In genomic region chr13:63544967-63545253, GRCm38 (mm10) we compare ENCODE assay signal across 18 mouse cellular contexts. TPM values are rescaled to one million over a fixed set of nuclear protein-coding genes. Genes with fewer than 3 reads are reported as not detected.
DNase-seq lines count a peak whose midpoint lies in the region; ATAC-seq and TF ChIP-seq lines count a peak whose summit lies in the region.
"Had no signal": no experiment of that assay in that cellular context is flagged by ENCODE, and none has a peak within 500 bp of the region (broad histone marks: within the 10 kb centered on the region; RNA-seq: fewer than 3 reads in every experiment).

No protein-coding gene starts in this region.

- peak overlapping the region; percentile 17; the same call in 1 of the 2 replicates for H3K27ac ChIP-seq in hindbrain, embryonic 12.5 days
- H3K27ac ChIP-seq in hindbrain, embryonic 11.5 days (ENCODE audit: low read depth, low read length) = no peak overlapping the region
- no peak overlapping the region for H3K27ac ChIP-seq in liver, embryonic 16.5 days (ENCODE audit: low read length)
- H3K27ac ChIP-seq in brown adipose tissue, adult 24 weeks (replicated peaks; ENCODE audit: low read depth, low read length) = peak overlapping the region; percentile 47; the same call in 1 of the 2 replicates
- H3K27ac ChIP-seq in forebrain, postnatal 0 days (ENCODE audit: low read depth, low read length) = no peak overlapping the region
- H3K27ac ChIP-seq: heart, embryonic 13.5 days; liver, embryonic 13.5 days; stomach, embryonic 15.5 days had no signal

- no peaks in the 10 kb centered on the region for H3K9me3 ChIP-seq in hindbrain, embryonic 12.5 days (replicated peaks)
- no peaks in the 10 kb centered on the region for H3K9me3 ChIP-seq in hindbrain, embryonic 11.5 days (ENCODE audit: control insufficient read depth, low read length)
- no peaks in the 10 kb centered on the region for H3K9me3 ChIP-seq in liver, embryonic 16.5 days (replicated peaks; ENCODE audit: control insufficient read depth, low read length)
- H3K9me3 ChIP-seq in forebrain, postnatal 0 days (ENCODE audit: low read length) = no peaks in the 10 kb centered on the region
- H3K9me3 ChIP-seq: heart, embryonic 13.5 days; liver, embryonic 13.5 days; stomach, embryonic 15.5 days had no signal

- no peak overlapping the region for H3K9ac ChIP-seq in hindbrain, embryonic 12.5 days
- no peak overlapping the region for H3K9ac ChIP-seq in hindbrain, embryonic 11.5 days (ENCODE audit: low read depth, low read length)
- H3K9ac ChIP-seq in liver, embryonic 16.5 days (ENCODE audit: low read depth, low read length) = no peak overlapping the region
- no peak overlapping the region for H3K9ac ChIP-seq in forebrain, postnatal 0 days
- H3K9ac ChIP-seq: heart, embryonic 13.5 days; liver, embryonic 13.5 days; stomach, embryonic 15.5 days had no signal

- no peak overlapping the region for H3K4me2 ChIP-seq in hindbrain, embryonic 12.5 days (replicated peaks)
- H3K4me2 ChIP-seq in hindbrain, embryonic 11.5 days (replicated peaks; ENCODE audit: low read depth, low read length) = no peak overlapping the region
- no peak overlapping the region for H3K4me2 ChIP-seq in liver, embryonic 16.5 days (ENCODE audit: low read depth, low read length)
- peak overlapping the region; percentile 8 for H3K4me2 ChIP-seq in forebrain, postnatal 0 days (ENCODE audit: low read depth)
- H3K4me2 ChIP-seq: heart, embryonic 13.5 days; liver, embryonic 13.5 days; stomach, embryonic 15.5 days had no signal

- 39% methylated on average over 5 of the region's 5 CpGs for WGBS in hindbrain, embryonic 12.5 days
- WGBS in hindbrain, embryonic 11.5 days = 49% methylated on average over 5 of the region's 5 CpGs
- 76% methylated on average over 5 of the region's 5 CpGs for WGBS in liver, embryonic 16.5 days (ENCODE audit: insufficient replicate concordance)
- WGBS in forebrain, postnatal 0 days = 13% methylated on average over 5 of the region's 5 CpGs

- no peak for DNase-seq in hindbrain, embryonic 11.5 days (ENCODE audit: low spot score)
- DNase-seq in liver = no peak
- no peak for DNase-seq in forebrain, postnatal 0 days
- no peak for DNase-seq in embryo, embryonic 10.5 days (ENCODE audit: low spot score)
- DNase-seq: adrenal gland, postnatal 25 days; cerebellum, adult 9-10 months; embryo, embryonic 11 days; heart, postnatal 4 days; kidney, adult 9 months; layer of hippocampus, adult 9-11 months; liver, embryonic 13.5 days; spleen, adult 18-20 months had no signal

- no peak for TF ChIP-seq CTCF in forebrain, postnatal 0 days (IDR thresholded peaks at IDR 0.05; ENCODE audit: low read depth)

- H3K27me3 ChIP-seq in hindbrain, embryonic 12.5 days = no peaks in the 10 kb centered on the region
- H3K27me3 ChIP-seq in hindbrain, embryonic 11.5 days (ENCODE audit: control insufficient read depth, insufficient read depth, low read length) = no peaks in the 10 kb centered on the region
- no peaks in the 10 kb centered on the region for H3K27me3 ChIP-seq in liver, embryonic 16.5 days (ENCODE audit: control insufficient read depth, insufficient read depth, low read depth, low read length)
- H3K27me3 ChIP-seq in forebrain, postnatal 0 days (ENCODE audit: insufficient read depth, low read length) = no peaks in the 10 kb centered on the region
- H3K27me3 ChIP-seq: heart, embryonic 13.5 days; liver, embryonic 13.5 days; stomach, embryonic 15.5 days had no signal

- H3K36me3 ChIP-seq in hindbrain, embryonic 12.5 days = peaks cover 28% of the 10 kb centered on the region
- peaks cover 8% of the 10 kb centered on the region for H3K36me3 ChIP-seq in hindbrain, embryonic 11.5 days (ENCODE audit: control insufficient read depth, insufficient read depth, low read length)
- H3K36me3 ChIP-seq in liver, embryonic 16.5 days (ENCODE audit: control insufficient read depth, insufficient read depth) = peaks cover 7% of the 10 kb centered on the region; the same call in 1 of the 2 replicates
- H3K36me3 ChIP-seq in forebrain, postnatal 0 days (ENCODE audit: insufficient read depth) = peaks cover 24% of the 10 kb centered on the region

- peaks cover 55% of the 10 kb centered on the region for H3K4me1 ChIP-seq in hindbrain, embryonic 12.5 days
- H3K4me1 ChIP-seq in hindbrain, embryonic 11.5 days (replicated peaks; ENCODE audit: control insufficient read depth, insufficient read depth, low read length) = peaks cover 4% of the 10 kb centered on the region; the same call in 1 of the 2 replicates
- peaks cover 2% of the 10 kb centered on the region; the same call in 1 of the 2 replicates for H3K4me1 ChIP-seq in liver, embryonic 16.5 days (ENCODE audit: control insufficient read depth, low read depth, low read length)
- H3K4me1 ChIP-seq in brown adipose tissue, adult 24 weeks (ENCODE audit: control insufficient read depth, insufficient read depth, insufficient read length, low read length) = peaks cover 11% of the 10 kb centered on the region; the same call in 1 of the 2 replicates
- peaks cover 3% of the 10 kb centered on the region; the same call in 1 of the 2 replicates for H3K4me1 ChIP-seq in forebrain, postnatal 0 days (ENCODE audit: insufficient read depth)

- no peak overlapping the region for H3K4me3 ChIP-seq in hindbrain, embryonic 12.5 days
- H3K4me3 ChIP-seq in hindbrain, embryonic 11.5 days (ENCODE audit: low read depth, low read length) = no peak overlapping the region
- H3K4me3 ChIP-seq in liver, embryonic 16.5 days (ENCODE audit: low read depth, low read length) = no peak overlapping the region
- peak overlapping the region; percentile 22 for H3K4me3 ChIP-seq in brown adipose tissue, adult 24 weeks (ENCODE audit: insufficient read depth, low read depth, low read length)
- no peak overlapping the region for H3K4me3 ChIP-seq in forebrain, postnatal 0 days (ENCODE audit: low read depth, low read length)
- H3K4me3 ChIP-seq: heart, embryonic 13.5 days; liver, embryonic 13.5 days; stomach, embryonic 15.5 days had no signal

- no peak for ATAC-seq in hindbrain, embryonic 12.5 days (ENCODE audit: low FRiP score)
- no peak for ATAC-seq in hindbrain, embryonic 11.5 days (ENCODE audit: low FRiP score)
- ATAC-seq in liver, embryonic 16.5 days (ENCODE audit: low read depth) = peak; percentile 61; the same call in 1 of the 2 replicates
- ATAC-seq in forebrain, postnatal 0 days = no peak
- ATAC-seq: activated CD4-positive, CD25-positive, alpha-beta regulatory T cell, adult 4 months had no signal

RNA-seq across cellular contexts. Expression of gene Ptch1, which starts 28.5 kb away (rescaled TPM):
- polyA plus RNA-seq in hindbrain, embryonic 12.5 days (2016; fragmentation: Nextera tagmentation; extraction: Ambion mirVana) = 22.7 and 24.3 TPM in 2 replicates
- polyA plus RNA-seq in hindbrain, embryonic 11.5 days (2014; fragmentation: Nextera tagmentation; extraction: Ambion mirVana) = 19.5 and 28.4 TPM in 2 replicates
- 2.9 and 3.1 TPM in 2 replicates for polyA plus RNA-seq in liver, embryonic 16.5 days (2015; fragmentation: Nextera tagmentation; extraction: Ambion mirVana)
- 4.8 and 7.9 TPM in 2 replicates for polyA plus RNA-seq in brown adipose tissue, adult 24 weeks (2012; ENCODE audit: insufficient read depth, insufficient read length, missing spikeins)
- 11.7 and 26.5 TPM in 2 replicates for total RNA-seq in forebrain, postnatal 0 days (2014; rRNA removed)
- 2.7 and 4.8 TPM in 2 replicates for polyA plus RNA-seq in forebrain, postnatal 0 days (2015; fragmentation: Nextera tagmentation; extraction: Ambion mirVana)

RNA-seq across cellular contexts. Expression of gene Fancc, which starts 47.8 kb away (rescaled TPM):
- 20.4 and 23.0 TPM in 2 replicates for polyA plus RNA-seq in hindbrain, embryonic 12.5 days (2016; fragmentation: Nextera tagmentation; extraction: Ambion mirVana)
- polyA plus RNA-seq in hindbrain, embryonic 11.5 days (2014; fragmentation: Nextera tagmentation; extraction: Ambion mirVana) = 19.7 and 26.1 TPM in 2 replicates
- 8.2 and 8.3 TPM in 2 replicates for polyA plus RNA-seq in liver, embryonic 16.5 days (2015; fragmentation: Nextera tagmentation; extraction: Ambion mirVana)
- polyA plus RNA-seq in brown adipose tissue, adult 24 weeks (2012; ENCODE audit: insufficient read depth, insufficient read length, missing spikeins) = 4.0 and 10.3 TPM in 2 replicates
- 9.3 and 12.2 TPM in 2 replicates for total RNA-seq in forebrain, postnatal 0 days (2014; rRNA removed)
- polyA plus RNA-seq in forebrain, postnatal 0 days (2015; fragmentation: Nextera tagmentation; extraction: Ambion mirVana) = 7.4 and 8.0 TPM in 2 replicates

Comparison
In these comparisons a context has a peak if more than half of its experiments do, and no peak if none do; other contexts are left out.
1. H3K27ac ChIP-seq: peak in hindbrain, embryonic 12.5 days (single experiment) and brown adipose tissue, adult 24 weeks (single experiment); none in hindbrain, embryonic 11.5 days (single experiment), liver, embryonic 16.5 days (single experiment) and forebrain, postnatal 0 days (single experiment).